Mouse (Mus musculus): ENCODE measurements at regions not wholly inside any gene's neighbourhood (a gene's known extent, or its start where the extent isn't known, plus 50 kb on each side); places are given as distances from the start of the nearest gene placed in this dataset.
A peak's percentile ranks its signal among the peaks of the same experiment; 100 is the strongest.

- no peak for ATAC-seq (replicated peaks; ENCODE audit: low read depth, poor library complexity, severe bottlenecking)
These were observed 119.2 kb upstream of the Slc22a23 start for GRCm38 (mm10) chr13:34464221-34464620.

GRCm38 (mm10) chr13:34462808-34463511 lies 118.0 kb upstream of the Slc22a23 start:
- ATAC-seq (replicated peaks; ENCODE audit: low read depth, poor library complexity, severe bottlenecking): no peak

GRCm38 (mm10) chr13:34462206-34462807 lies 117.3 kb upstream of the Slc22a23 start:
- ATAC-seq (replicated peaks; ENCODE audit: low read depth, poor library complexity, severe bottlenecking): no peak

GRCm38 (mm10) chr13:34460969-34461368 lies 116.0 kb upstream of the Slc22a23 start:
- no peak for ATAC-seq (replicated peaks; ENCODE audit: low read depth, poor library complexity, severe bottlenecking)

GRCm38 (mm10) chr13:34456051-34456450 lies 111.1 kb upstream of the Slc22a23 start:
- no peak for ATAC-seq (replicated peaks; ENCODE audit: low read depth, poor library complexity, severe bottlenecking)

GRCm38 (mm10) chr13:34446806-34447205 lies 101.8 kb upstream of the Slc22a23 start:
- no peak for ATAC-seq (replicated peaks; ENCODE audit: low read depth, poor library complexity, severe bottlenecking)

- no peak for ATAC-seq (replicated peaks; ENCODE audit: low read depth, poor library complexity, severe bottlenecking)
These were observed 101.3 kb upstream of the Slc22a23 start for GRCm38 (mm10) chr13:34446327-34446726.

GRCm38 (mm10) chr13:34441347-34441746 lies 96.4 kb upstream of the Slc22a23 start:
- no peak for ATAC-seq (replicated peaks; ENCODE audit: low read depth, poor library complexity, severe bottlenecking)

- ATAC-seq (replicated peaks; ENCODE audit: low read depth, poor library complexity, severe bottlenecking): peak; percentile 61
These were observed 82.5 kb upstream of the Slc22a23 start for GRCm38 (mm10) chr13:34427527-34427926.

GRCm38 (mm10) chr13:34424921-34425320 lies 79.9 kb upstream of the Slc22a23 start:
- ATAC-seq (replicated peaks; ENCODE audit: low read depth, poor library complexity, severe bottlenecking): peak; percentile 96

GRCm38 (mm10) chr13:34421644-34422043 lies 76.7 kb upstream of the Slc22a23 start:
- no peak for ATAC-seq (replicated peaks; ENCODE audit: low read depth, poor library complexity, severe bottlenecking)

GRCm38 (mm10) chr13:34420341-34421156 lies 75.6 kb upstream of the Slc22a23 start:
- ATAC-seq (replicated peaks; ENCODE audit: low read depth, poor library complexity, severe bottlenecking): no peak

- no peak for ATAC-seq (replicated peaks; ENCODE audit: low read depth, poor library complexity, severe bottlenecking)
These were observed 74.1 kb upstream of the Slc22a23 start for GRCm38 (mm10) chr13:34419061-34419460.

GRCm38 (mm10) chr13:34416603-34417002 lies 71.6 kb upstream of the Slc22a23 start:
- no peak for ATAC-seq (replicated peaks; ENCODE audit: low read depth, poor library complexity, severe bottlenecking)

GRCm38 (mm10) chr13:34414533-34414932 lies 69.6 kb upstream of the Slc22a23 start:
- no peak for ATAC-seq (replicated peaks; ENCODE audit: low read depth, poor library complexity, severe bottlenecking)

GRCm38 (mm10) chr13:34408669-34409055 lies 63.7 kb upstream of the Slc22a23 start:
- ATAC-seq (replicated peaks; ENCODE audit: low read depth, poor library complexity, severe bottlenecking): no peak

- peak; percentile 29 for ATAC-seq (replicated peaks; ENCODE audit: low read depth, poor library complexity, severe bottlenecking)
These were observed 63.2 kb upstream of the Slc22a23 start for GRCm38 (mm10) chr13:34408007-34408668.

GRCm38 (mm10) chr13:34406291-34406690 lies 61.3 kb upstream of the Slc22a23 start:
- ATAC-seq (replicated peaks; ENCODE audit: low read depth, poor library complexity, severe bottlenecking): no peak

- ATAC-seq (replicated peaks; ENCODE audit: low read depth, poor library complexity, severe bottlenecking): no peak
These were observed 57.6 kb upstream of the Slc22a23 start for GRCm38 (mm10) chr13:34402631-34403030.

GRCm38 (mm10) chr13:34401031-34401430 lies 56.0 kb upstream of the Slc22a23 start:
- ATAC-seq (replicated peaks; ENCODE audit: low read depth, poor library complexity, severe bottlenecking): no peak

GRCm38 (mm10) chr13:34398847-34399246 lies 53.9 kb upstream of the Slc22a23 start:
- ATAC-seq (replicated peaks; ENCODE audit: low read depth, poor library complexity, severe bottlenecking): peak; percentile 95
